Mouse (Mus musculus) forebrain, embryonic 16.5 days (tissue): ENCODE data around the gene En1. TPM values are rescaled to one million over a fixed set of nuclear protein-coding genes. Genes with fewer than 3 reads are reported as not detected.

Experiments used
- ATAC-seq: fragments of 200-750 bp; cut with Nextera tagmentation; 2 replicates; pipeline ENCODE4 v1.8.0; 2017; ENCODE audit warnings: mild to moderate bottlenecking, moderate library complexity
- H3K27ac ChIP-seq: fragments of 300-500 bp; sonication (generic); 2 replicates; pipeline ENCODE4 v1.5.1; 2014; ENCODE audit warnings: low read length, control low read depth
- H3K27me3 ChIP-seq: fragments of 300-500 bp; sonication (generic); replicated peaks from 2 replicates; pipeline ENCODE4 v1.6.1; 2014; ENCODE audit warnings: low read length; ENCODE audit not compliant: control insufficient read depth, insufficient read depth
- H3K36me3 ChIP-seq: fragments of 300-500 bp; sonication (generic); 2 replicates; pipeline ENCODE4 v1.6.1; 2014; ENCODE audit not compliant: control insufficient read depth, insufficient read depth
- H3K4me1 ChIP-seq: fragments of 300-500 bp; sonication (generic); replicated peaks from 2 replicates; pipeline ENCODE4 v1.6.1; 2014; ENCODE audit warnings: low read length; ENCODE audit not compliant: control insufficient read depth, insufficient read depth
- H3K4me2 ChIP-seq: fragments of 300-500 bp; sonication (generic); 2 replicates; pipeline ENCODE4 v1.6.1; 2014; ENCODE audit warnings: mild to moderate bottlenecking, low read length, control low read depth
- H3K4me3 ChIP-seq: fragments of 300-500 bp; sonication (generic); replicated peaks from 2 replicates; pipeline ENCODE4 v1.5.1; 2014; ENCODE audit warnings: mild to moderate bottlenecking, low read length, control low read depth
- H3K9ac ChIP-seq: fragments of 300-500 bp; sonication (generic); replicated peaks from 2 replicates; pipeline ENCODE4 v1.6.1; 2014; ENCODE audit warnings: low read depth, low read length, control low read depth
- H3K9me3 ChIP-seq: fragments of 300-500 bp; sonication (generic); 2 replicates; pipeline ENCODE4 v1.6.1; 2016; ENCODE audit warnings: low read length; ENCODE audit not compliant: control insufficient read depth
- WGBS: fragments of 180-500 bp; shearing (Covaris S2); extraction: QIAGEN DNeasy Blood & Tissue Kit; methylation state at CpG from one replicate; pipeline ENCODE4 v1.1.7; 2014; 5-methylcytosine and 5-hydroxymethylcytosine counted together
- polyA plus RNA-seq: library from polyadenylated mRNA; unstranded; fragments of >200 nt; fragmentation: Nextera tagmentation; extraction: Ambion mirVana; gene quantifications from 2 replicates; pipeline ENCODE4 v1.2.1, GENCODE M21; 2015

The En1 gene
- polyA plus RNA-seq, 1 experiment from 2014 or later, result not detected

DNA sequence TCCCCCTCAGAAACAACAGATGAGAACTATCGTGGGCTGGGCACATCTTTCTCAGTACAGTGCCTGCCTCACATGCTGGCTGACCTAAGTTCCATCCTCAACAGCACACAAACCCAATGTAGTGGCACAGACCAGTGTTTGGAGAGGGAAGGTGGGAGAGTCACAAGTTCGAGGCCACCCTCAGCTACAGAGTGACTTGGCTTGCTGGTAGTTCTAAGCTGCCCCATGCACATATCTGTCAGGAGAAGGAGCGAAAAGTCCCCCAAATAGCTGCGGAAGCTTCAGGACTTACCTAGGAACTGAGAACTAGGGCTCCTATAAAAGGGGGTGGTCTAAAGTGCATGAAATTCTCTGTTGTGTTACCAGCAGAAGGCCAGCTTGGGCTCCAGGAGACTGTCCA, 14.3 kb upstream of the En1 start:
- Histone ChIP-seq H3K36me3 (no peaks in the 10 kb centered on the region), H3K4me2 (no peak overlapping the region), H3K4me1 (no peaks in the 10 kb centered on the region), H3K27ac (no peak overlapping the region), H3K9me3 (no peaks in the 10 kb centered on the region), H3K4me3 (no peak overlapping the region), H3K9ac (no peak overlapping the region), H3K27me3 (peaks cover 48% of the 10 kb centered on the region)
- WGBS, result 77% methylated on average over 4 of the region's 4 CpGs
- ATAC-seq, result no peak

DNA sequence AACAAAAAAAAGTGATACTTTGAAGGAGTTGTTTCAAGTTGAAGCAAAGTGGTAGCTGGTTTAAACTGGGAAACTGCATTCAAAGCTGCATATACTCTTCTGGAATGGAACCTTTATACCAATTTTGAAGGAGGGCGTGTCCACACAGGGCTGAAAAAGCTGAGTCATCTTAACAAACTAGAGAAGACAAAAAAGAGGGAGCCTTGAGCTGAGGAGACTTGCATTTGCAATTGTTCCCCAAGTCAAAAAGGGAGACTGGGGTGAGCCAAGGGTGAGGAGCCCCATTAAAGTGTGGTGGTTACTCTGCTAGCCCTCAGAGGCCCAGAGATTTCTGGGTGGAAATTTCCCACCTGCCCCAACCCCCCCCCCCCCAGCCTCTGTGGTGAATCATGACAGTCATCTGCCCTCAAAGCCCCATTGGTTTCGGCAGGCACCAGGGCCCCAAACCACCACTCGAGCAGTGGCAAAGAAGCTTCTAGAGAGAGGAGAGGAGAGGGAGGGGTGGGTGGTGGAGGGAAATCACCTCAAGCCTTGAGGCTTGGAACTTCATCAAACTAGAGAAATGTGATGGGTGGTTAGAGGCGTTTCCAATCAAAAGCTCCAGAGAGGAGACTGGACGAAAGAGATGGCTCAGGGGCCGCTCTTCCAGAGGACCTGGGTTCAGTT, 13.7 kb upstream of the En1 start:
- Histone ChIP-seq H3K27ac (no peak overlapping the region), H3K27me3 (peaks cover 53% of the 10 kb centered on the region), H3K9me3 (no peaks in the 10 kb centered on the region), H3K4me2 (no peak overlapping the region), H3K9ac (no peak overlapping the region), H3K4me1 (no peaks in the 10 kb centered on the region), H3K36me3 (no peaks in the 10 kb centered on the region), H3K4me3 (no peak overlapping the region)
- 80% methylated on average over 6 of the region's 6 CpGs for WGBS
- ATAC-seq, result no peak

DNA sequence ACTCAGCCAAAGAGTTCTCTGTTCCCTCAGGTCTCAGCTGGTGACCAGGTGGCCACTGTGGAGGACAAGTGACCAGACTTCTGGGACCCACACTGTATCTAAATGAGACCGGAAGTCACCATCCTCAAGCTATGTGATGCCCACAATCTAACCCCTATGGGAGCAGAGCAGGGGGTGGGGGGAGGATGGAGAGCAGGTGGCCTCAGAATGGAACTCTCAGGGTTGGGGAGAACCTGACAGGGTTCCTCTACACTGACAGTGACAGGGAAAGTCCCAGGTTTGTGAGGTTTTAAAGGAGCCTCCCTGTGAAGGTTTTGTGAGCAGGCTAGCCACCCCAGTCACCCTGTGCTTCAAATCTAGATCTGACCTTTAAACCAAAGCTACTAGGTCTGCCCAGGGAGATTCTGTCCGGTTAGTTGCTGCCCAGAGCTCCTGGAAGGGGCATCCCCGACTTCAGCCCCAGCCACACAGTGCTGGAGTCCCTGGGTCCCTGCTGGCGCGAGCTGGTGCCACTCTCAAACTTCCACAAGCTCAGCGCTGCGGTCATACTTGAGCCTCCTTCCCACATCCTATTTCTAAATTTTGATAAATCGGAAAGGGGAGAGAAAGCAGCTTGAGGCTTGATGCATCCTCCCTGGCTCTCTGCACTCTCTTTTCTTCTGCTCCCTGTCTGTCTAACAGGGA, 8.8 kb upstream of the En1 start:
- no peak for ATAC-seq
- Histone ChIP-seq H3K4me2 (no peak overlapping the region), H3K27ac (no peak overlapping the region), H3K4me3 (no peak overlapping the region), H3K9me3 (no peaks in the 10 kb centered on the region), H3K9ac (no peak overlapping the region), H3K36me3 (no peaks in the 10 kb centered on the region), H3K4me1 (no peaks in the 10 kb centered on the region), H3K27me3 (peaks cover 80% of the 10 kb centered on the region)
- WGBS, result 8% methylated on average over 8 of the region's 8 CpGs

DNA sequence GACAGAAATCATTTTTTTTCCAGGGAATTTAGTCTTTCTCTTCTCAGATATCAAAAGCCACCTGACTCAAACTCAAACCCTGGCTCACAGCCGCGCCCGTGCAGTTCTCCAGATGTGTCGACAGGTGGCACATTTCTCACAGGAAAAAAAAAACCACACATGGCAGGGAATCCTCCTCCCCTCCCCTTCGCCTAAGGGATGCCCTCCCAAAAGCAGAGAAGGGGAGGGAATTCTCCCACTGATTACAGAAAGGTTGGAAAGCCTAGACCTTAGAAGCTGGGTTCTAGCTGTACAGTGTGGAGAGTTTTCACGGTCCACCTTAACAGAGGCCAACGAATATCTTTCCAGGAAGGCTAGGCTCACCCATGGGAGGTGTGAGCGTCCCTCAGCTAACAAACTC, 7.6 kb upstream of the En1 start:
- Histone ChIP-seq H3K4me1 (no peaks in the 10 kb centered on the region), H3K36me3 (no peaks in the 10 kb centered on the region), H3K9ac (no peak overlapping the region), H3K27me3 (peaks cover 85% of the 10 kb centered on the region), H3K9me3 (no peaks in the 10 kb centered on the region), H3K4me2 (no peak overlapping the region), H3K4me3 (no peak overlapping the region), H3K27ac (no peak overlapping the region)
- WGBS, result 2% methylated on average over 8 of the region's 8 CpGs
- peak; percentile 43; the same call in 1 of the 2 replicates for ATAC-seq

DNA sequence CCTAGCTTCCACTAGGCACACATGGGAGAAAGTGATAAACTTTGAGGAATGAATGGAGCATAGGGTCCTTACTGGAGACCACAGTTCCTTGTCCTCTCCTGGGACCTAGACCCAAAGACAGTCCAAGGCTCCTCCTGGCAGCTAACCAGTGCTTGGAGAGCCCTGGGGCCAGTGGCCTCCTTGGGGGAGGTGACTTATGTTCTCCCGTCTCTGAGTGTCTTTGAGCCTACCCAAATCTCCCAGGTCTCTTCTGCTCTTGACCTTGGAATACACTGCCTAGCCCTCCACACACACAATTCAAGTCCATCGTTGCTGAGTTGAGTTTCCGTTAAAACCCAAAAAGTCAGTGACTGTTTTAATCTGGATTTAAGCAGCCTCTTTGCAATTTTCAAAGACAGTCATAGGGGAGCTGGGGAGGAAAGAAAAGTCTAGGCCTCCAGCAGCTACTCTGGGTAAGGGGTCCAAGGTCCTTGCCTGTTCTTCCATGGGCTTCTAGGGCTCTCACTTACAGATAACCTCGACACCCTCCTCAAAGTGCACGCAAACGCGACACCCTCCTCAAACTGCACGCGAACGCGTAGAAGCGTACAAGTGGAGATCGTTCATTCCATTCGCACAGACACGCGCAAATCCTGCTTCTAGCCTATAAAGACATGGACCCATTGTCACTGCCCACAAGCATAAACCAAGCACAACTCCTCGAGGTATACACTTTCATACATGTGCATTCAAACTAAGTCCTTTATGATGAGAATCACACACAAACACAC, 6.6 kb upstream of the En1 start:
- Histone ChIP-seq H3K36me3 (no peaks in the 10 kb centered on the region), H3K9ac (no peak overlapping the region), H3K27me3 (peaks cover 85% of the 10 kb centered on the region), H3K27ac (no peak overlapping the region), H3K4me2 (no peak overlapping the region), H3K4me1 (0 out of 2 replicates have a peak, but pooled peaks cover 3% of the 10 kb centered on the region), H3K4me3 (no peak overlapping the region), H3K9me3 (no peaks in the 10 kb centered on the region)
- ATAC-seq, result no peak
- WGBS, result 2% methylated on average over 17 of the region's 17 CpGs

DNA sequence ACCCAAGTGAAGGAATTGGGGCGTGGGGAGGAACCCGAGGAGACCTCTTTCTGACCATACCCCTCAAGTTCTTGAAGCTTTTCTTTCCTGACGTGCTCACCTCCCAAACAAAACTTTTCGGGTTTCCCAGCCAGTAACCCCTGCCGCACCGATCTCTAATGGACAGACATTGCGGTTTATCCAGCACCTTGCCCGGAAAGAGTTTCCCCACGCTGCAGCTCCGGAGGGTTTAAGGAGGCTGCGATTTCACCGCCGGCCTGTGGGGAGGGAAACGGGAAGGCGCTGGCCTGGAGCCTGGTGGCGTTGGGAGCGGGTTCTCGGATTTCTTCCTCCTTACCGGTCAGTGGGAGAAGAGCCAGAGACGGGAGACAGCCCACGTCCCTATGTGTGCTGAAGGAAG, 5.9 kb upstream of the En1 start:
- Histone ChIP-seq H3K9ac (no peak overlapping the region), H3K4me1 (0 out of 2 replicates have a peak, but pooled peaks cover 3% of the 10 kb centered on the region), H3K4me2 (peak overlapping the region; percentile 8; the same call in 1 of the 2 replicates), H3K4me3 (peak overlapping the region; percentile 6; the same call in 1 of the 2 replicates), H3K9me3 (no peaks in the 10 kb centered on the region), H3K27ac (no peak overlapping the region), H3K36me3 (no peaks in the 10 kb centered on the region), H3K27me3 (peaks cover 83% of the 10 kb centered on the region)
- WGBS, result under 1% methylated on average over 20 of the region's 21 CpGs
- ATAC-seq, result no peak

DNA sequence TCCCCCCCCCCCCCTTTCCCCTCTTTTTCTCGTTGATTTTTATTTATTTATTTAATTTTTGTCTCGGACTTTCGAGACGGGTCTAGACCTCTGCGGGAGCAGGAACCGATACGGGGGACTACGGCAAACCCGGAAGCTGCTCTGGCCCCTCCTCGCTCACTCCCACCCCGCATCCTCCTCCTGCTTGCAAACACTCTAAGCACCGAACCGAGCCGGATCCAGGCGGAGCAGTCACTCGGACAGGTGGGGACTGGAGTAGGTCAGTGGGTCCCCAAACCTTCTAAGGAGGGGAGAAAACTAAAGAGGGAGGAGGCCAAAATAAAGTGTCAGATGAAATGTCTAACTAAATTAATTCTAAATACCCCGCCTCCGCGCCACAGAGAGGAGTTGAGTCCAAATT, 5.4 kb upstream of the En1 start:
- WGBS, result 0% methylated on average over 19 of the region's 19 CpGs
- Histone ChIP-seq H3K4me3 (peak overlapping the region; percentile 6; the same call in 1 of the 2 replicates), H3K27ac (no peak overlapping the region), H3K9me3 (no peaks in the 10 kb centered on the region), H3K9ac (no peak overlapping the region), H3K4me1 (0 out of 2 replicates have a peak, but pooled peaks cover 3% of the 10 kb centered on the region), H3K4me2 (peak overlapping the region; percentile 8; the same call in 1 of the 2 replicates), H3K27me3 (peaks cover 80% of the 10 kb centered on the region), H3K36me3 (no peaks in the 10 kb centered on the region)
- ATAC-seq, result no peak

DNA sequence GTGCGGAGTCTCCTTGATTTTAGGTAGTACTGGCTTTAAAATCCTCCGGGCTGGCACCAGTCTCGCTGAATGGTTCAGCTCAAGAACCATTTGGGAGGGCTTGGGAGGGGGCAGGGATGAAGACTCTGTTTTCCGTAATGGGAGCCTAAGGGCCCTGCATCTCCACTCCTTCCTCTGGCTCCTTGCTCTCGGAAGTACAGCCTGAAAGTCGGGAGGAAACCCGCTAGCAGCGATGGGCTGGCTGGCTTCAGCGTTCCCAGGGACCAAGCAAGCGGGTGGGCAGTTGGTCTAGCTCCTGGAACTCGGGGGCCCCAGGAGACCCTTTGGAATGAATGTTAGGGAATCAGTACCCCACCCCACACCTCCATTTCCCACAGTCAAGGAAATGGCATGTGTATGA, 4.9 kb upstream of the En1 start:
- Histone ChIP-seq H3K9me3 (no peaks in the 10 kb centered on the region), H3K27ac (no peak overlapping the region), H3K36me3 (no peaks in the 10 kb centered on the region), H3K4me1 (peaks cover 7% of the 10 kb centered on the region), H3K4me3 (no peak overlapping the region), H3K9ac (no peak overlapping the region), H3K27me3 (peaks cover 80% of the 10 kb centered on the region), H3K4me2 (no peak overlapping the region)
- ATAC-seq, result no peak
- 3% methylated on average over 11 of the region's 11 CpGs for WGBS

DNA sequence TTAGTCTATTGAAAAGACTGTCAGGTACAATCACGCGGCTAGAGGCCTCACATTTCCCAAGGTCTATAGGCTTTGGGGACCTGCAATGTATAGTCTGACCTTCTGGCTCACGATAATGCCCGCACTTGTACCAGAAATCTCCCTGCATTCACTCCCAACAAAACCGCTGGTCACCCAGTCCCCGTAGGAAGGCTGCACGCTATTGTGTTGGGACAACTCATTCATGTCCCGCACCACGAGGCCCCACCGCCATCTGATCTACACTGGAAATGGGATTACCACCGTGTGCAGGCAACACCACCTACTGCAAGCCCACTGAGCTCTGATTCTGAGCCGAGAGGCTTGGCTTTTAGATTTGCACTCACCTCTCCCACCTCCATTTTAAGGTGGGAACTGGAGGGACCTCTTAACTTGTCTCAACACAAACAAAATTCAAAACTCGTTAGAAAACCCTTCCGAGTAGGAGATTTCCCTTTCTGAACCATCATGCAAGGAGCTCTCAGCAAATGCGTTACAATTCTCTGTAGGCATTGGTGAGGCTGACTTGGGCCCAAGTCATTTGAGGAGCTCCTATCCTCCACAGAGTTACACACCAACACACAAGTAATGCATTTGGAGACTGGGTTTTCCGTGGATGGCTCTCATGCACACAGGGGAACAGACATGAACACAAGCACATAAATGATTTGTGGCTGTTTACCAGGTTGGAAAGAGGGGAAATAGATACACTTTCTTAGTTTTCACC, 3.9 kb upstream of the En1 start:
- no peak overlapping the region for H3K9ac ChIP-seq
- WGBS, result 2% methylated on average over 16 of the region's 16 CpGs

More for the DNA sequence above, 3.9 kb upstream of the En1 start:
- H3K4me3 ChIP-seq, result no peak overlapping the region
- H3K27me3 ChIP-seq, result peaks cover 70% of the 10 kb centered on the region
- H3K27ac ChIP-seq, result no peak overlapping the region
- ATAC-seq, result no peak
- H3K4me1 ChIP-seq, result peaks cover 16% of the 10 kb centered on the region
- H3K9me3 ChIP-seq, result no peaks in the 10 kb centered on the region
- no peak overlapping the region for H3K4me2 ChIP-seq
- H3K36me3 ChIP-seq, result no peaks in the 10 kb centered on the region
